Mouse (Mus musculus) myocyte (in vitro differentiated cells): ENCODE data around the gene Gm2115. TPM values are rescaled to one million over a fixed set of nuclear protein-coding genes. Genes with fewer than 3 reads are reported as not detected.

ENCODE experiments used
- H3K27me3 ChIP-seq: one replicate; pipeline ENCODE4 v1.6.1; 2011; ENCODE audit not compliant: control insufficient read depth, insufficient read depth, insufficient read length
- H3K36me3 ChIP-seq: one replicate; pipeline ENCODE4 v1.6.1; 2011; ENCODE audit not compliant: control insufficient read depth, insufficient read depth
- H3K4me2 ChIP-seq: one replicate; pipeline ENCODE4 v1.6.1; 2011; ENCODE audit warnings: low read depth, control low read depth
- H3K4me3 ChIP-seq: one replicate; pipeline ENCODE4 v1.5.1; 2011; ENCODE audit warnings: mild to moderate bottlenecking, control low read depth, moderate library complexity
- H3K79me2 ChIP-seq: one replicate; pipeline ENCODE4 v1.6.1; 2011; ENCODE audit not compliant: control insufficient read depth, insufficient read depth
- H3ac ChIP-seq: one replicate; pipeline ENCODE4 v1.6.1; 2011; ENCODE audit not compliant: control insufficient read depth, insufficient read length
- CEBPB ChIP-seq: IDR thresholded peaks from 2 replicates; pipeline ENCODE4 v1.6.1; 2011; ENCODE audit warnings: mild to moderate bottlenecking, moderate library complexity; ENCODE audit not compliant: poor library complexity, insufficient read depth, severe bottlenecking
- E2F4 ChIP-seq: IDR thresholded peaks from one replicate; pipeline ENCODE4 v1.6.1; 2011; ENCODE audit warnings: mild to moderate bottlenecking, control low read depth, moderate library complexity; ENCODE audit not compliant: insufficient read depth
- MAX ChIP-seq: IDR thresholded peaks from one replicate; pipeline ENCODE4 v1.6.1; 2011; ENCODE audit warnings: low read depth, mild to moderate bottlenecking, control low read depth
- MYOD1 ChIP-seq, 3 experiments: IDR thresholded peaks; one replicate each; pipeline ENCODE4 v1.6.1; 2011; ENCODE audit warnings: control low read depth in 2 of 3, low read depth in 2 of 3, mild to moderate bottlenecking in 2 of 3, moderate library complexity in 1 of 3; ENCODE audit not compliant: insufficient read length in 2 of 3, control insufficient read depth in 1 of 3
- MYOG ChIP-seq, 3 experiments: IDR thresholded peaks; one replicate each; pipeline ENCODE4 v1.6.1; 2011; ENCODE audit warnings: control low read depth in 2 of 3, low read depth in 2 of 3, mild to moderate bottlenecking in 2 of 3; ENCODE audit not compliant: insufficient read length in 2 of 3, control insufficient read depth in 1 of 3, insufficient read depth in 1 of 3
- POLR2A ChIP-seq: IDR thresholded peaks from one replicate; pipeline ENCODE4 v1.6.1; 2011; ENCODE audit warnings: low read depth, mild to moderate bottlenecking, control low read depth, moderate library complexity; ENCODE audit not compliant: insufficient read length
- POLR2AphosphoS2 ChIP-seq: IDR thresholded peaks from one replicate; pipeline ENCODE4 v1.6.1; 2011; ENCODE audit warnings: low read depth, control low read depth; ENCODE audit not compliant: insufficient read length
- REST ChIP-seq: IDR thresholded peaks from one replicate; pipeline ENCODE4 v1.6.1; 2011; ENCODE audit warnings: mild to moderate bottlenecking, control low read depth, moderate library complexity; ENCODE audit not compliant: insufficient read depth, insufficient read length
- SRF ChIP-seq: IDR thresholded peaks from one replicate; pipeline ENCODE4 v1.6.1; 2011; ENCODE audit warnings: low read depth; ENCODE audit not compliant: control insufficient read depth, insufficient read length
- TCF12 ChIP-seq: IDR thresholded peaks from one replicate; pipeline ENCODE4 v1.6.1; 2011; ENCODE audit warnings: mild to moderate bottlenecking, control low read depth; ENCODE audit not compliant: poor library complexity, insufficient read depth, severe bottlenecking
- TCF3 ChIP-seq: IDR thresholded peaks from one replicate; pipeline ENCODE4 v1.6.1; 2011; ENCODE audit warnings: low read depth, control low read depth; ENCODE audit not compliant: insufficient read length
- USF1 ChIP-seq: IDR thresholded peaks from one replicate; pipeline ENCODE4 v1.6.1; 2011; ENCODE audit warnings: low read depth, mild to moderate bottlenecking, control low read depth, moderate library complexity
- polyA plus RNA-seq: library from polyadenylated mRNA; unstranded; fragments of >200 nt; fragmentation: generic; extraction: Trizol; gene quantifications from one replicate; pipeline ENCODE4 v1.2.1, GENCODE M21; 2012; ENCODE audit warnings: missing spikeins

The Gm2115 gene
- 3.5 TPM for polyA plus RNA-seq

DNA sequence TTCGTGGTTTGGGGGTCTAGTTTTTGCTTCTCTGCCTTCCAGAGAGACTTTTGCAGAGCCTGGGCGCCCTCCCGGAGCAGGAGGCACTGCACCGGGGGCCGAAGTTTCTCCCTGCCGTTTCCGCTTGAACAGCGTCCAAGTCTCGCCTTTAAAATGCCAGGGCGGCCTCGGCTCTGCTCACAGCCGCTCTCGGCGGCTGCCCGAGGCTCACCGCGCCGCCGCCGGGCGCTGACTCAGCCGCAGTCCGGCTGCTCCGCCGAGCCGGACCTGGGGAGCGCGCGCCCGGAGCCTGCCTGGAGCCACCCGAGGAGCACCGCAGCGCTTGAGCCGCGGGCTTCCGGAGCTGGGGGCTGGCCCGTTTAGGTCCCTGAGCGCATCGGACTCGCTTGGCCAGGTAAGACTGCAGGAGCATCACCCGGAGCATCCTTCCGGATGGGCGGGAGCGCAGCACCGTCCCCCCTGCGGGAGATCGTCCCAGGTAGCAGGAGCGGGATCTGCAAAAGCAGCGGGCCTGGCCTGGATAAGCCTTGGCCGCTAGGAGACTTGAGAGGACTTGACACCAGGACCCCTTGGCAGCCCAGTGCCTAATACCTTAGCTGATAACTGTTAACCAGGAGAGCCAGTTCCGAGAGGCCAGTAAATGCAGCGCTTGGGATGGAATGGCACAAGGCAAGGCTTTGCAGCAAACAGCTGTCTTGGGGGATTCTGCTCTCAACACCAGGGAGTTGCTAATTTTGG, at the start of gene Gm2115:
TSS of gene Gm2115 (plus strand) at position 159 of the 738 bp plus-strand sequence.
- Histone ChIP-seq H3K27me3 (no peaks in the 10 kb centered on the region), H3K4me2 (peak within 1 kb of the TSS; percentile 90), H3K36me3 (no peaks in the 10 kb centered on the region), H3K4me3 (peak within 1 kb of the TSS; percentile 25), H3ac (no peak within 1 kb of the TSS), H3K79me2 (no peaks in the 10 kb centered on the region)
- TF ChIP-seq USF1 (no peak), POLR2A (peak; percentile 80), MYOD1 (IDR thresholded peaks at IDR 0.05; ENCODE audit: control insufficient read depth in 1 of 3, insufficient read length in 2 of 3, low read depth in 2 of 3) (peak in 1 of 3 experiments; percentile 21), SRF (no peak), TCF3 (no peak), REST (no peak), MYOG (IDR thresholded peaks at IDR 0.05; ENCODE audit: control insufficient read depth in 1 of 3, insufficient read depth in 1 of 3, insufficient read length in 2 of 3, low read depth in 2 of 3) (peak in 1 of 3 experiments; percentile 25)

DNA sequence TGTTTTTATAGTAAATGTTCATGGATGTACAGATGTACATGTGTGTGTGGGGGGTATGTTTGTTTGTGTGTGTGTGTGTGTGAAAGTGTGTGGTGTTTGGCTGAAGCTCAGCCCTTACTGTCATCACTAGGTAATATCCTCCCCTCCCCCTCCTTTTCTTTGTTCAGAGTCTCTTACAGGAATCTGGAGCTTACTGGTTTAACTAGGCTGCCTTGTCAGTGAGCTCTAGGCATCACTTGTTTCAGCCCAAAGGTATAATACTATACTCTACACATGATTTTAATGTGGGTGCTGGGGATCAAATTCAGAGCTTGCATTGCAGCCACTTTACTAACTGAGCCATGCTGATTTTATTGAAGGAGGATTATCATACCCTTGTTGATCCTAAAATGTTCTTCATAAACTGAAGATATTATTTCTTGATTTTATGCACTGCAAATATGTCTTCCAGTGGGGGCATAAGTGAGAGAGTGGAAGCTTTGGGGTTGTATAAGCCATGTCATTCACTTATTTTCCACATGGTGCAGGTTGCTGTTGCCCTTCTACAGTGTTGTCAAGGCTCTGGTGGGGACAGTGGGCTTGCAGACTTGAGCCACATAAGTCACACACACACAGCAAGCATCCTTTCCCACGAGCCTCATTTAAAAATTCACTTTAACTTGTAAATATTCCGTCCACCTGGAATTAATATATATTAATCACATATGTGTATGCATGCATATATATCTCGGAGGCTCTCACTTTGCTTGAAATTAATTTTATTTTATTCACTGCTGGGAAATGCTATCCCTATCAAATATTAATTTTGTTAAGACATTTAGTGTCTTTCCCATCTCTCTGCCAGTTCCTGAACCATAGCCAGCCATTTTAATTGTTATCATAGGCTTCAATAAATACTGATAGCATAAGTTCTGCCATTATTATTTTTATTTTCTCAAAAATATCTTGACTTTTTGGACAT, 45.0 kb upstream of the Gm2115 start:
- TF ChIP-seq POLR2A = no peak
- no peak for TF ChIP-seq MAX
- no peak for TF ChIP-seq POLR2AphosphoS2
- no peak for TF ChIP-seq TCF3
- TF ChIP-seq TCF12 = no peak
- TF ChIP-seq SRF = no peak
- TF ChIP-seq MYOD1 (IDR thresholded peaks at IDR 0.05; ENCODE audit: control insufficient read depth in 1 of 3, insufficient read length in 2 of 3, low read depth in 2 of 3) = no peak
- TF ChIP-seq CEBPB = no peak
- TF ChIP-seq REST = no peak
- H3K4me3 ChIP-seq = no peak overlapping the region
- H3K79me2 ChIP-seq = no peaks in the 10 kb centered on the region
- no peak overlapping the region for H3ac ChIP-seq
- H3K27me3 ChIP-seq = no peaks in the 10 kb centered on the region
- H3K4me2 ChIP-seq = no peak overlapping the region
- H3K36me3 ChIP-seq = no peaks in the 10 kb centered on the region

DNA sequence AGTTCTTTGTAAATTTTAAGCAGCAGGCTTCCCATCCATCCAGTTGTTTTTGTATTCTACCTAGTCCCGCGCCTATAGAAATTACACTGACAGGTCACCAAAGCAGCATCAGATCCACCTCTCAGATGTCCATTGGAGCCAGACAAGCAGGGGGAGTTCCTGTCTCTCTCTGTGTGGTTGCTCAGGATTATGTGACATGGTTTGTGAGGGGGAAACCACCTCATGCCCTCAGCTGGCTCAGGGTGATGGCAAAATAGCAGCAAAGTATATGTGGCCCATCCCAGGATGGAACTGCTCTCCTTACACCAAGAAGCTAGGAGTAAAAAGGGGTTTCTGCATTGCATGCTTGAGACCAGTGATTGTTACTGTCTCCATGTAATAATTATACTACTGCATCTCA, 42.3 kb upstream of the Gm2115 start:
- Histone ChIP-seq H3K36me3 (no peaks in the 10 kb centered on the region), H3ac (no peak overlapping the region), H3K79me2 (no peaks in the 10 kb centered on the region), H3K4me3 (no peak overlapping the region), H3K27me3 (no peaks in the 10 kb centered on the region), H3K4me2 (no peak overlapping the region)
- no peak for TF ChIP-seq MAX
- no peak for TF ChIP-seq USF1
- no peak for TF ChIP-seq POLR2AphosphoS2
- no peak for TF ChIP-seq REST
- no peak for TF ChIP-seq MYOD1 (IDR thresholded peaks at IDR 0.05; ENCODE audit: control insufficient read depth in 1 of 3, insufficient read length in 2 of 3, low read depth in 2 of 3)
- no peak for TF ChIP-seq CEBPB
- no peak for TF ChIP-seq E2F4

DNA sequence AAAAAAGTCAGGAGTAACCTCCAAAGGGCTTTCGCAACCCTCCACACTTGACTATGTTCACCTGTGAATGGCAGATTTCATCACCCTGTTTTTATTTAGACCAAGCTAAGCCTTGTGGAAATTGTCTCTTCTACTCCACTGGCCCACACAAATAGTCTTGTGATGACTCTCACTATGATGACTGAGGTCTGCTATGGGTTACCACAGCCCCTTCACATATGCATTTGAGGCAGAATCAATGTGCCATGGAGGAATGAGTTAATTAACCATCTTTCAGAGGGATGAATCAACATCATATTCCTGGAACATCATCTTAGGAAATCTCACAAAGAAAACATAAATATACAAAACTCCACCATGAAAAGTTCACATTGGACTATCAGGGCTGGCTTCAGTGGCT, 25.6 kb upstream of the Gm2115 start:
- TF ChIP-seq TCF3 (no peak), MAX (no peak), CEBPB (no peak), MYOD1 (IDR thresholded peaks at IDR 0.05; ENCODE audit: control insufficient read depth in 1 of 3, insufficient read length in 2 of 3, low read depth in 2 of 3) (no peak), USF1 (no peak), SRF (no peak), POLR2AphosphoS2 (no peak), E2F4 (no peak), MYOG (IDR thresholded peaks at IDR 0.05; ENCODE audit: control insufficient read depth in 1 of 3, insufficient read depth in 1 of 3, insufficient read length in 2 of 3, low read depth in 2 of 3) (no peak), TCF12 (no peak), REST (no peak), POLR2A (no peak)

More for the DNA sequence above, 25.6 kb upstream of the Gm2115 start:
- H3K36me3 ChIP-seq = no peaks in the 10 kb centered on the region
- no peak overlapping the region for H3K4me3 ChIP-seq
- no peaks in the 10 kb centered on the region for H3K27me3 ChIP-seq
- no peak overlapping the region for H3K4me2 ChIP-seq
- H3K79me2 ChIP-seq = no peaks in the 10 kb centered on the region
- H3ac ChIP-seq = no peak overlapping the region
